Mouse (Mus musculus) layer of hippocampus, adult 18-20 months (tissue): ENCODE results near the gene Dlg2. TPM values are rescaled to one million over a fixed set of nuclear protein-coding genes. Genes with fewer than 3 reads are reported as not detected.

ENCODE experiments used
- DNase-seq, 2 experiments: peaks; one replicate each; pipeline ENCODE4 v3.0.0; 2022; ENCODE audit warnings: low spot score in 2 of 2
- total RNA-seq, 2 experiments: library from RNA; stranded (reverse); gene quantifications; 2 replicates each; pipeline ENCODE4 v1.2.3; 2021

Gene Dlg2
- total RNA-seq, 2 experiments from 2014 or later, result 224 to 230 TPM

GRCm38 (mm10) chr7:92439503-92440487 lies 1963.3 kb downstream of the Dlg2 start:
- DNase-seq, result no peak

- DNase-seq, result no peak
Observed at GRCm38 (mm10) chr7:92441611-92442010, 1965.1 kb downstream of the Dlg2 start.

- DNase-seq, result no peak
Observed at GRCm38 (mm10) chr7:92442082-92442481, 1965.6 kb downstream of the Dlg2 start.

GRCm38 (mm10) chr7:92447938-92448337 lies 1971.5 kb downstream of the Dlg2 start:
- no peak for DNase-seq

GRCm38 (mm10) chr7:92448782-92449575 lies 1972.5 kb downstream of the Dlg2 start:
- DNase-seq, result no peak

GRCm38 (mm10) chr7:92454176-92454575 lies 1977.7 kb downstream of the Dlg2 start:
- no peak for DNase-seq

GRCm38 (mm10) chr7:92455927-92456326 lies 1979.5 kb downstream of the Dlg2 start:
- DNase-seq, result no peak

- no peak for DNase-seq
Observed at GRCm38 (mm10) chr7:92457791-92458190, 1981.3 kb downstream of the Dlg2 start.

- no peak for DNase-seq
Observed at GRCm38 (mm10) chr7:92458308-92458707, 1981.8 kb downstream of the Dlg2 start.

- peak; percentile 66 to 89 for DNase-seq
Observed at GRCm38 (mm10) chr7:92460578-92460977, 1984.1 kb downstream of the Dlg2 start.

- no peak for DNase-seq
Observed at GRCm38 (mm10) chr7:92461256-92461655, 1984.8 kb downstream of the Dlg2 start.

- no peak for DNase-seq
Observed at GRCm38 (mm10) chr7:92463080-92463877, 1986.8 kb downstream of the Dlg2 start.

GRCm38 (mm10) chr7:92464290-92464689 lies 1987.8 kb downstream of the Dlg2 start:
- DNase-seq, result no peak

GRCm38 (mm10) chr7:92479143-92479542 lies 2002.7 kb downstream of the Dlg2 start:
- no peak for DNase-seq

- no peak for DNase-seq
Observed at GRCm38 (mm10) chr7:92479748-92480147, 2003.3 kb downstream of the Dlg2 start.

- no peak for DNase-seq
Observed at GRCm38 (mm10) chr7:92483346-92483745, 2006.9 kb downstream of the Dlg2 start.

- DNase-seq, result no peak
Observed at GRCm38 (mm10) chr7:92485881-92486710, 2009.6 kb downstream of the Dlg2 start.

GRCm38 (mm10) chr7:92486878-92487277 lies 2010.4 kb downstream of the Dlg2 start:
- no peak for DNase-seq

- DNase-seq, result no peak
Observed at GRCm38 (mm10) chr7:92492262-92492661, 2015.8 kb downstream of the Dlg2 start.

- DNase-seq, result no peak
Observed at GRCm38 (mm10) chr7:92493521-92493920, 2017.0 kb downstream of the Dlg2 start.
